Mouse (Mus musculus): ENCODE measurements at regions not wholly inside any gene's neighbourhood (a gene's known extent, or its start where the extent isn't known, plus 50 kb on each side); places are given as distances from the start of the nearest gene placed in this dataset.
A peak's percentile ranks its signal among the peaks of the same experiment; 100 is the strongest.

DNA sequence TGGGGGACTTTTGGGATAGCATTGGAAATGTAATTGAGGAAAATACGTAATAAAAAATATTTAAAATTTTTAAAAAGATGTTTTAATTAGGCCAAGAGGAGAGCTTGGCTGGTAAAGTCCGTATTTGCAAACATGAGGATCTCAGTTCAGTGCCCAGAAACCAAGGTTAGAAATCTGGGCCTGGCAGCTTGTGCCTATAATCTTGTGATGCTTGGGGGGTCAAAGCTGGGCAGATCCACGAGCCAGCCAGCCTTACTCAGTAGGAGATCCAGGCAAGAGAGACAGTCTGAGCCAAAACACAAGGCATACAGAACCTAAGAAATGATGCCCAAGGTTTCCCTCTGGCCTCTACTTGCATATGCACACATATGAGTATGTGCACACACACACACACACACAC, 54.1 kb upstream of the Cxadr start:
- DNase-seq: no peak

DNA sequence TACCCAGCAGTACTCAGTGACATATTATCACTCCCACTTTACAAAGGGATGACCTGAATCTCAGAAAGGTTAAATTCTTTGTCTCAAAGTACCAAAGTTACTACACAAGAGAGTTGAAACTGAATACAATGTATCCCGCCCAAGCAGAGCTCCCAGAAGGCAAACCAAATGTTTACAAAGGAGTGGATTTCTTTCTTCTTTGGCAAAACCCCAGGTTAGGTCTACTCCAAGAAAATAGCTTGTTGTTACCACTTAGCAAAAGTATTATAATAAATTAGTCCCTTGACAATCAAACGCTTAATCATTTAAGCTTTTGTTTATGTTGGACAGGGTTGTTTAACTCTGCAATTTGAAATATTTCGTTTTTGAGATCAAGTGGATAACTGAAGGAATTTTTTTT, 58.6 kb upstream of the Cxadr start:
- DNase-seq: no peak

DNA sequence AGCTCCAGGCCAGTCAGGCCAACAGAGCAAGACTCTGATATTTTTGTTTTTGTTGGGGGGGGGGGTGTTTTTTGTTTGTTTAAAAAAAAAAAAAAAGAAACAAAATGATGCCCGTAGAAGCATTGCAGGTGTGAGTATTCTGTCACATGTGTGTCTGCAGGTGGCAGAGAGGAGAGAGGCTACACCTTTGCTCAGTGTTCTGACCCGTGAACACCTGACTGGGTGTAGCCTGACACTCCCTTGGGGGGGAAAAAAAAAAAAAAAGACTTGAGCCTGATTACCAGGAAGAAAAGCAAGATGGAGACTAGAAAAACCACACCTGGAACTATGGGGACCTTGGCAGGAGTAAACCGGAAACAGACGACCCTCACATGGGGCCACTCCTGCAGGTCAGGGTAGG, 61.1 kb upstream of the Cxadr start:
- no peak for DNase-seq

DNA sequence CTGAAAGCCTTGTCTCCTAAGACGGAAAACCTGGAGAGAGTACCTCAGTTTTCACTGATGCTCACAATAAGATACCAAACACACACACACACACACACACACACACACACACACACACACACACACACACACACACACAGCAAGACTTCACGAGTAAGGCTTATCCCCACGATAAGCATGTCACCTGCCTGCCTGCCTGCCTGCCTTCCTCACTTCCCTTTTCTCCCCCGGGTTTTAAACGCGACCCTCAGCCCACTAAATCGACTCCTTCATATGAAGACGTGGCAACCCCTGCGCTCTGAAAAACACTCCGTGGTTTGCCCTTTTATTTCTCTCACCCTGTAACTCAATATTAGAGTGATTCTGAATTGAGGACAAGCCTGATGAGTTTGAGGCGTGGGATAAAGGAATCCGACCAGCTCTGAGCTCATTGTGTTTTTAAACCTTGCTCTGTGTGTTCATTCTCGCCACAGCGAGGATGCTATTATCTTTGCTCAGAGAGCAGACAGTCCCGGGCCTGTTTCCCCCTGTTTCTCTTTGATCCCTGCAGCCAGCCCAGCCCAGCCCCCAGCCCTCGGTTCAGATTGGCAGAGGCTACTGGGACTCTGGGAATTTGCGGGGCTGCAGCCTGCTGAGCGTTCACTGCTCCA, 63.1 kb upstream of the Cxadr start:
- DNase-seq: peak; percentile 33 to 36

DNA sequence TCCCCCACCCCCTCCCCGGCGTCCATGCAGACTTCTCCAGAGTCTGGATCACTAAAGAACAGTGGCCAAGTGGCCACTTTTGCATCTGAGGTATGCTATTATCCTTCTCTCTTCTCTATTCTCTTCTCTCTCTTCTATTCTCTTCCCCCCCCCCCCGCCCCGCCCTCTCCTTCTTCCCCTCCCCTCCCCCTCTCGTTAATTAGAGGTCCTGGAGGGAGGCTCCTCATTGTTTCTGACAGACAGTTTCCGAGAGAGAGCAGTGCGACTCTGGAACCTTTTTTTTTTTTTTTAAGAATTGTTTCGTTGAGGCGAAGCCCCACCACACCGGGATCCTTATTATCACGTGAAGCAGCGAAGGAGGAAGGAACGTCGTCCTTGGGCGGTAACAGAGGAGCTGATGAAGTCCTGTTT, 63.6 kb upstream of the Cxadr start:
- DNase-seq: peak in 1 of 2 experiments; percentile 14

DNA sequence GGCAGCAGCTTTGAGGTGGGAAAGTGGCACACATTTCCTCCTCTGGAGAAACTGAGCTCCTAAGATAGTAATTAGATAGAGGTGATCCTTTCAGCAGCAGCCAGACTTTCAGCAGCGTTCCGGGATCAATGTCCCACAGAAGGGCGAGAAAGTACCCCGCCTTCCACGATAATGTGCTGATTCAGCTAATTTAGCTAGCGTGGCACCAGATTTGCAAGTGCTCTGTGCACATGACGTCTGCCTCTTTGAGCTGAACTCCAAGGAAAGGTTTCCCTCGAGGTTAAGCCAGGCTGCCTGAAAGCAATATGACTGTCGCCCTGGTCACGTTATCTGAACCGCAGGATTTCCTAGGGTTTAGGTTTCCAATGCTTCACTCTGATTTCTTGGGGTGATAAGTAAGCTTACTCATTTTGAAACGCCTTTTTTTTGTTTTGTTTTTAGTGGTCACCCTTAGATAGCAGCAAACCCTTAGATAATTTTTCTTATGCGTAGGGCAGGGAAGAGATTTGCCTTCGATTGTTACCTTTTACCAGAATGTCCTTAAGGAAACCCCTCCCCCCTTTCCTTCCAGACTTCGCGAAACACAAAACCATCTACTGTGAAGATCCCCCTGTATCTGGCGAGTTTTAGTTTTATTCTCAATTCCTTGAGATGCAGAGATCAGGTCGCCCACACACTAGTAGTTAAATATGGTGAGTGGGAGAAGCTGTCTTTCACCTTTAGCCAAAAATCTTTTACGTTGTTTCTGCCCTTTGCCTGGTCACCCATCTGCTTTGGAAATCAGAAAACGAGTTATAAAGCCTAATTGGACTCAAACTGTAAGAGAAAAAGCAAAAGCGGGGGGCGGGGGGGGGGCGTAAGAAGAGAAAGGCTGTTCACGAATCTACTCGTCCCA, 64.3 kb upstream of the Cxadr start:
- DNase-seq: peak; percentile 12 to 14

DNA sequence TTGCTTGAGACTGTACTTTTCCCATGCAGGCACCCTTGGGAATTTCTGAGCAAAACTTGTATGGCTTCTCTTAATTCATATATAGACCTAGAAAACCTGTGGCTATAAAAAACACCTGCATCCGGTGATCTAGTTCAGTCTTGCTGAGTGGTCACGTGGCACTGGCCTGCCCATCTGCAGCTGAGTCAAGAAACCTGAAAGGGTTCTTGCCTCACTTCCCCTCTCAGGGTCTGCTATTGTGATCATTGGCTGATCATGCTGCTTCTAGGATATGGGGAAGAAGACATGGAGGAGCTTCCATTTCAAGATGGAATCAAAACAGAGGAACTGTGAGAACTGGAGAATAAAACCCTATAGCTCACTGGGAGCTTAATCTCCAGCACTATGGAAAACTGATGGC, 69.1 kb upstream of the Cxadr start:
- DNase-seq: no peak

DNA sequence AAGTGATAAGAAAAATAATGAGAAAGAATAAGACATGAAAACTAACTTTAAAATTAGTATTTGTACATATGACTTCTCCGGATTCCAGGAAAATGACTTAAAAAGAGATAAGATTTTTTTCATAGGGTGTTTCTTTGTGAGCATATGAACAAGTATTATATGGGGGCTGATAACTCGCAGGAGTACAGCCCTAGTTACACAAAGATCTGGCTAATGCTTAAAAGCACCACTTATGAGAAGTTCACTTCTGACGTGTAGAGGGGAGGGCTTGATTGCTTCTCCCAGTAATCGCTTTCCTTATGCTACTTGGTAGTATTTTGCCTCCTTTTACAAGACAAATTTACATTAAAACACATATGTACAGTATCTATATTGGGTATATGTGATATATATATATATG, 72.3 kb upstream of the Cxadr start:
- DNase-seq: no peak

DNA sequence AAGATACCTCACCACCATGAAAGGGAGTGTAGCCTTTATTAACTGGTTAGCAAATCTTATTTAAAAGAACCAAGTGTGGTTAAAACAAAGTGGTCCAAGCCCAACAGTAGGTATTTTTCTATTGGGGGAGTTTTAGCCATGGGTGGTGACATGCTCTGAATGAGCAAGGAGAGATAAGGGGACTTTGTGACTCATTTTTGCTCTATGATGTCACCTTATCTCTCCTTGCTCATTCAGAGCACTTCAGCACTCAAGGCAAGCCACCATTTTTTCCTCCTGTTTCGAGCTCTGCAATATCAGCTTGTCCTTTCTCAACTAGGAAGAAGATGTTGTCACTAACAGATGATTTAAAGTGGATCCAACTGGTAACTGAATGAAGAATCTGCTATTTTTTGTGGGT, 78.9 kb upstream of the Cxadr start:
- no peak for DNase-seq

DNA sequence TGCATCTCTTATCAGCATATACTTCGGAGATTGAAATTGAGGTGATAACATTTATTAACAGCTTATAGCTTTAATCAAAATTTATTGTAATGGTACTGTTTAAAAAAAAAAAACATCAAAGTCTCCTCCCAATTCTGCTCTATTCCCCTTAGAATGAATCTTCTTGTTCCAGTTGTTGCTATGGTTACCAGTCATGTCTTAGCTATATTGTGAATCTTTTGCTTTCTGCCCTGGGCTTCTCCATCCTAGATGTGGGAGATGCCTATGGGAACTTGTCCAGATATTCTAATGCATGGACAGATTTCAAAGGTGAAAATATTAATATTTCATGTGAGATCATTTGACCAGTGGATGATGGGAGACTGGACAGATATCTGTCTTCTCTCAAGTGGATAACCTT, 79.5 kb upstream of the Cxadr start:
- no peak for DNase-seq

DNA sequence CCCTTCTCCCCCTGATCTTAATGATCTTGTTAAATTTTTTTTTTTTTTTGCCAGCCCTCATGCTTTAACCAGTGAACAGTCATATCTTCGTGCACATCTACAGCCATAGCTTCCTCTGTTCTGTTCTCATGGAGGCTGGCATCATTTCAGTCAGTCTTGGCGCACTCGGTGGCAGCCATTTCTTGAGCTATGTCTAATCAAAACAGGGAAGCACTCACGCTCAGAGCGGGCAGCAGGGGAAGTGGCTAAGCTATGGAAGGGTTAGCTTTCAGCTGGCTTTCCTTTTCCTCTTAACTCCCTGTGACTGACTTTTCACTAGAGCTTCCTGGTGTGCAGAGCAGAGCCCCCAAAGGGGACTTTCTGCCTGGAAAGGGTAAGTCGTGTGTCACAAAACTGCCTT, 83.7 kb upstream of the Cxadr start:
- peak in 1 of 2 experiments; percentile 29 for DNase-seq

DNA sequence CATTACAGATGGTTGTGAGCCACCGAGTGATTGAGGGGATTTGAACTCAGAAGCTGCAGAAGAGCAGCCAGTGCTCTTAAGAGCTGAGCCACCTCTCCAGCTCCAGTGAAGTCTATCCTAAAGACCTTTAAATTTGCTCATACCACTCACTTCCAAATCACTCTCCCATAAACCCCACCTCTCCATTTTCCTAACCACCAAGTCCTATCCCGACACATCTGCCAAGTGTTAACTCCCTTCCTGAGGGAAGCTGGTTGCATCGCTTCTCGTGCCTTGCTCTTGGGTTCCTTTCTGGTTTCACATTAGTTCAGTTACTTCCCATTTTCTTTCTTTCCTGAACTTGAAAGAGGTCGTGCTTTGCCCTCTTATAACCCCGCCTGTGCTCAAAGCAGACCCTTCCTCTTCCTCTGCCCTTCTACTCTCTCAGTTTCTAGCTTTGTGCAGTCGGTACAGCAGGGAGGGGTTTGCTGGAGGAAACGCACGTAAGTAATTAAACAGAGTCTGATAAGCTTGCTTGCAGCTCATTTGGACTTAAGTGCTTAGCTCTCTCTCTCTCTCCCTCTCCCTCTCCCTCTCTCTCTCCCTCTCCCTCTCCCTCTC, 84.4 kb upstream of the Cxadr start:
- DNase-seq: no peak

DNA sequence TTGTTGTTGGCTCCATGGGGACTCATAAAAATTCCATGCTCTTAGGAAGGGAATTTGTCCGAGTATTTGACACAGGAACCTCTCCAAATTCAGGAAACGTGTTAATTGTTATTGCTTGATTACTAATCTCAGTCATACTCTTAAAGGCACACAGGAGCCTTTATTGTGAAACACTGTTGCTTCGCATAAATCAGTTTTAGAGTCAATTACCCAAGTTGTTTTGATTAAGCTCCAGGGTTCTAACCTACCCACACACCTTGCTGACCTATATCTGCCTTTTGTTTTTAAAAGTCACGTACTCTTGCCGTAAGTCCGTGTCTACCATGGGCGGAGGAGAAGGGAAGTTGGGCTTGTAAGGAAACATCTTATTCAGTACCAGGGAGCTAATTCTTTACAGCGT, 89.6 kb upstream of the Cxadr start:
- no peak for DNase-seq

DNA sequence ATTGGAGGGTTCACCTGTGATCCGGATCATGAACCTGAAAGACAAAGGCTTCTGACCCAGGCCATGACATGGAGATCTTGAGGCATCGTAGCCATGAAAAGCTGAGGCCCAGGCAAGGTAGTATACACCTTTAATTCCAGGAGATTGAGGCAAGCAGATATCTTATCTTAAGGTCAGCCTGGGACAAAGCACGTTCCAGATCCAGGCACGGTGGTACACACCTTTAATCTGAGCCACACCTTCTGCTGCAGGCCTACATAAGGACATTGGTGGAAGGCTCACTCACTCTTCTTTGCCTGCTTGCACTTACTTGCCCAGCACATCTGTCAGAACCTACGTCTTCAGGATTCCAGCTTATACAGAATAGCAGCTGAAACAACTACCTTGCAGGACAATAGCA, 93.0 kb upstream of the Cxadr start:
- DNase-seq: no peak

DNA sequence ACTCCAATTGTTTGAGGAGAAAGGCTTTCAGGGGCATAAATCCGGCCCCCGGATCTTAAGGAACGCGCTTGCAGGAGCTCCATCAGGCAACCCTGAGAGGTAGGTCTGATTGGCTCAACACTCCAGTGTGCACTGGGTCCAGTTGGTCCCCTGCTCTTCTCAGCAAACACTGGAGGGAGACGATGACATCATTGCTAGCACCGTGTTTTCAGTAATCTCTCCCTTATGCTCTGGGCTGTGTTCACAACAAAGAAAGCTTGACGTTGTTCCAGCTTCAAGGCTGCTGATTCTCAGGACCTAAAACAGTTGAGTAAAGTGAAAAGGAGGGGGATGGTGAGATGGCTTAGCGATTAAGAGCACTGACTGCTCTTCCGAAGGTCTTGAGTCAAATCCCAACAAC, 97.0 kb upstream of the Cxadr start:
- DNase-seq: no peak

DNA sequence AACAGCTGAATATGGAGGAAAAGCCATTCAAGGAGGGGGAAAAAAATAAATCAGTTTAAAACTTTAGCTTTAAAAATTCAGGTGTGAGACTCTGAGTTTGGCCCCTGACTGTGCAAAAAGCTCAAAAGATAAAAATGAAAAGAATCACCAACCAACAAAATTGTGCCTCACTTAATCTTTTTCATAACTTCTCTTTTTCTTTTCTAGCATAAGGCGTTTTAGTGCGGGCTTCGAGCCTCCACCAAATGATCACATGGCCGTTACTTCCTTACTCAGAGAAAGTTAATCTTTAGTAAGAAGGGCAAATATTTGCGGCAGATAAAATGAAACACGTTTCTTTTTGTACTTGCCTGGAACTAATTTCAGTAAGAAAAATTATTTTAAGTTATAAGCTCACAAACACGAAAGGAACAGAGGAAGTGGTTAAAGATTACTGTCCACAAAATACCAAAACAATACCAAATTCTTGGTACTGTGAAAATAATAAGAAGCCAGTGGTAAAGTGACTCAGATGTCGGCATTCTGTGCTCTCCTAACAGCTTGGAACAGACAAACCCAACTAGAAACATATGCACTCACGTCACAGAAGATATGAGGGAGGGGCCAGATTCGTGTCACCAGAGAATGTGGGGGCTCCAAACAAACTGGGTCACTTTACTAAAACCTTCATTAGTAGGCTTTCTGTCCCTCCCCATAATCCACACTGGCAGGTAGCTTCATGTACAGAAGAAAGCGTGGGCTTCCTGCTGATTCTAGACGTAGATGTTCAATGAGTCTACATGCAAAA, 101.1 kb upstream of the Cxadr start:
- DNase-seq: no peak

DNA sequence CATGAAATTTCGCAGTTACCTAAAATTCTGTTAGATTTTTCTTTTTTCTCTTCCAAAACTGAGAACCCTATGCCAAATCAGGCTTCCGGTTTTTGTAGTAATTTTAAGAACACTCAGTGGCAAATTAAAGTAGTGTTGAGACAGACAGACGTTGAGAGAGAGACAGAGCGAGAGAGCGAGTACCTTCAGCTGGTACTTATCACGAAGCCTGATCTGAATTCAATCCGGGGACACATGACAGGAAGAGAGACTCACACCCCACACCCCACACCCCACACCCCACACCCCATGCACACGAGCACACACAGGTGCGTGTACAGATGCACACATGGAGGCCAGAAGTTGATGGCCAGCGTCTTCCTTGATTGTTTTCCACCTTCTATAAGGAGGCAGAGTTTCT, 102.0 kb upstream of the Cxadr start:
- DNase-seq: no peak

DNA sequence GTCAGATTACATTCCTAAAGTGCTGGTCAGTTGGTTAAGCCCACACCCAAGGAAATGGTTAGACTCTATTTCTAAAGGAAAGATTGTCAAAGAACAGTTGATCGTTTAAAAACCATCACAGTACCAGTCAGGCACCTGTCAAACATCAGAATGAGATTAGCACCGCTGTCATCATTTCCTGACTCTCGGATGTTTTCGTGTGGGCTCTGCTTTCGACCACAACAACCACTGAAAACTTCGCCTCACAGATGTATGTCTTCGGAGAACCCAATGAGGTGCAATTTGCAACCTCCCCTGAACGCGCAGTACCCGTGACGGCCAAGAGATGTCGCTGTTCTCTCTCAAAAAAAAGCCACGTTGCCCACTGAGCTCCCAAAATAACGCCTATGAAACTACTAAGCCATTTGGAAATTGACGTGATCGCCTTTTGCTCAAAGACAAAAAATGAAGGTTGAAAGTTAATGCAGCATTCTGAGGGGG, 102.6 kb upstream of the Cxadr start:
- DNase-seq: peak; percentile 76 to 77

DNA sequence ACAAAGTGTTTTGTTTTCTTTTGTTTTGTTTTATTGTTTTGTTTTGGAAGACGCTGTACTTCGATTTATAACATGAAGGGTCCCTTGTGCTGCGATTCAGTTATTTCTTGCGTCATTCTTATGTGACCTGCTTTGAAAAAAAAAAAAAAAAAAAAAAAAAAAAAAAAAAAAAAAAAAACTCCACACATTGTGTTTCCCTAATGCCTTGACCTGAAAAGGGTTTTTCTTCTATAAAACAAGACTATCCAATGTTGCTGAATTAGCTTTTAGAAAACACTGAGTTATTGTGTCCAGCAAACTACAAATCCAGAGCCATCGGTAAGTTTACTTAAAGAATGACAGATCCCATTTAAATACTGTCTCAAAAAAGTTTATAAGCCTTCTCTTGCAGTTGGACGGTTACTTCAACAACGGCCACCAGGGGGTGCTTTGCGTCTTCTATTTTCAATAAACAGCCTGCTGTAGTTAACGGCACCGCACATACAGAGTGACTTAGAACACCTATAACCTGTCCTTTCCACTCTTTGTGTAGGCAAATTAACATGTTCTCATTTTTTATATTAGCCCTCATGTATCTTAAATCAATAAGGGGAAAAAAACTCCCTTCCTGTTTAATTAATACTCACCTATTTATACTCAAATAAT, 103.9 kb upstream of the Cxadr start:
- DNase-seq: peak; percentile 74 to 89

DNA sequence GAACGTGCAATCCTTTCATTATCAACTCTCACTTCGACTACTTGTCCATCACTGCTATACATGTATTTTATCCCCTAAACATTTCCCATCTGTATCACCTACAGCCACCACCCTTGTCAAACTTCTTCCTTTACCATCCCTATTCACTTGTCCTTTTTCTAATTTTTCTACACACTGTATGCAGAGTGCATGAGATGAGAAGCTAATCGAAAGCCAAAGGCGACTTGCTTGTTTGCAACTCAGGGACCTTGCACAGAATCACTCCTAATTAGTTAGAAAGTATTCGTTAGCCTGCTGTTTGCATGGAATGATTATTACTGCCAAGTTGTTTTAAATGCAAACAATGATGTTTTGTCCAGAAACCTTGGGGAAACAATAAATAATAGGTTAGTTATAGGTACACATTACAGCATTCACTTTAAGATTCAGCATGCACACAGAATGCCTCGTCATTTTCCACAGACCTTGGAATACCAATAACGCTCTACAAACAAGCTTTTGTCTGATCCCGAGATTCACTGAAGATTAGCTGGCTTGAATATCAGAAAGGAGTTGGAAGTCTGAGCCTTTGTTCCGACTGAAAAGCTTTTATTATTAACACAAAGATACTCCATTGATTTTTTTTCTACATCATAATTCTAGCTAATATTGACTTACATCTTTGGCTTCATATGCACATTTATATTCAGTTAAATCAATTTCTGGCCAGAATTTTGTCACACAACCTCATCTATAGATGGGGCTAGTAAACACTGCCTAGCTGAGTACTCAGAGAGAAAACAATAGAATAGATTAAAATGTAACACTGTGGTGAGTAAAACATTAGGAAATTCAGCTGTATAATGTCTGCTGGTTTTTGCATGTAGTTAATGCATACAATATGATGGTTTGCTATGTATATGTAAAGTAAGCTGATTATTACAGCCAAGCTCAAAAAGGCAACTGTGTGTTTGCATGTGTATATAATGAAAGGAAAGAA, 130.4 kb upstream of the Cxadr start:
- no peak for DNase-seq

DNA sequence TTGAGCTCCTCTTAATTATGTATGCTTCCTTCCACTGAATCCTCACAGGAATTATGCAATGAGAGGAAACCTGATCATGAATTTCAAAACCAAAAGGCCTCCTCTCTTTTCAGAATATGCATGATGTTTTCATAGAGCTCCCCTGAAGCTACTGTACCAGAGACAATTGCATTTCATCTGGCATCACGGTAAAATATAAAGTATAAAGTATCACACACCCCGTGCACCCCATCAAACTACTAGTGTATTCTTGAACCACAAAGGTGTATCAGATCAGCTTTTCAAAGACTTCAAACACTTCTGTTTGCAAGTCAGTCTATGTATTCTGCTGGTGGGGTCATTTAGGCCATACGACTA, 144.4 kb upstream of the Cxadr start:
- DNase-seq: no peak
